ENCODE assay signal across 8 mouse cellular contexts in genomic region chr1:180333588-180333987, GRCm38 (mm10). TPM values are rescaled to one million over a fixed set of nuclear protein-coding genes. Genes with fewer than 3 reads are reported as not detected.
DNase-seq lines count a peak whose midpoint lies in the region; ATAC-seq and TF ChIP-seq lines count a peak whose summit lies in the region.

No protein-coding gene starts in this region.

- H3K4me3 ChIP-seq in layer of hippocampus, adult 2 months = peak overlapping the region; percentile 76
- peak overlapping the region; percentile 90 for H3K4me3 ChIP-seq in heart, adult 2 months
- H3K4me3 ChIP-seq in hindbrain, postnatal 0 days (ENCODE audit: low read length) = peak overlapping the region; percentile 63; the same call in 1 of the 2 replicates
- H3K4me3 ChIP-seq in midbrain, embryonic 15.5 days = no peak overlapping the region; the same call in 1 of the 2 replicates

- H3K4me2 ChIP-seq in hindbrain, postnatal 0 days (ENCODE audit: low read depth, low read length) = peak overlapping the region; percentile 100
- H3K4me2 ChIP-seq in midbrain, embryonic 15.5 days = peak overlapping the region; percentile 87

- intact Hi-C loops in heart, adult 2 months (cut with DNase I) = loop anchor here (2.0 to 5.0 kb wide), 2 partner anchors 57 to 89 kb away; no protein-coding TSS in a partner anchor

- H3K4me1 ChIP-seq in heart, adult 2 months (ENCODE audit: control insufficient read depth, insufficient read depth, low read length) = peaks cover 11% of the 10 kb centered on the region
- H3K4me1 ChIP-seq in hindbrain, postnatal 0 days (ENCODE audit: insufficient read depth, low read length) = peaks cover 25% of the 10 kb centered on the region
- H3K4me1 ChIP-seq in midbrain, embryonic 15.5 days = peaks cover 40% of the 10 kb centered on the region

- no peak; the same call in 1 of the 2 replicates for TF ChIP-seq POLR2A in heart, adult 2 months (IDR thresholded peaks at IDR 0.05; ENCODE audit: insufficient read depth, low read depth, low read length)

- peaks cover 21% of the 10 kb centered on the region for H3K79me2 ChIP-seq in heart, adult 2 months (replicated peaks; ENCODE audit: control insufficient read depth, insufficient read depth, low read length)

- TF ChIP-seq EP300 in heart, adult 2 months (IDR thresholded peaks at IDR 0.05; ENCODE audit: insufficient read depth, low read depth, low read length) = peak; percentile 35; the same call in 1 of the 2 replicates

- no peaks in the 10 kb centered on the region for H3K27me3 ChIP-seq in heart, adult 2 months (ENCODE audit: control insufficient read depth, insufficient read depth, low read length)
- no peaks in the 10 kb centered on the region for H3K27me3 ChIP-seq in hindbrain, postnatal 0 days (ENCODE audit: insufficient read depth, low read length)
- peaks cover 18% of the 10 kb centered on the region for H3K27me3 ChIP-seq in midbrain, embryonic 15.5 days (replicated peaks)

- DNase-seq in layer of hippocampus, adult 2 months (ENCODE audit: low spot score in 2 of 2) = no peak
- no peak for DNase-seq in layer of hippocampus, adult 9-10 months (ENCODE audit: low spot score)
- peak; percentile 70 for DNase-seq in heart, adult 2 months
- DNase-seq in hindbrain, postnatal 0 days (ENCODE audit: low spot score) = peak; percentile 31
- no peak for DNase-seq in layer of hippocampus, postnatal 14 days (ENCODE audit: low spot score in 2 of 2)
- DNase-seq in layer of hippocampus, adult 11-12 months (ENCODE audit: low spot score) = no peak
- no peak for DNase-seq in embryo, embryonic 10.5 days (ENCODE audit: low spot score)

- TF ChIP-seq CTCF in layer of hippocampus, adult 2 months (conservative IDR thresholded peaks at IDR 0.05) = no peak
- no peak for TF ChIP-seq CTCF in heart, adult 2 months (IDR thresholded peaks at IDR 0.05)
- TF ChIP-seq CTCF in hindbrain, postnatal 0 days (IDR thresholded peaks at IDR 0.05; ENCODE audit: low read depth) = no peak

- H3K9ac ChIP-seq in heart, adult 2 months (ENCODE audit: low read depth, low read length) = peak overlapping the region; percentile 98
- H3K9ac ChIP-seq in hindbrain, postnatal 0 days (replicated peaks; ENCODE audit: low read length) = no peak overlapping the region
- H3K9ac ChIP-seq in midbrain, embryonic 15.5 days = no peak overlapping the region

- no peaks in the 10 kb centered on the region for H3K9me3 ChIP-seq in hindbrain, postnatal 0 days (ENCODE audit: low read length)
- H3K9me3 ChIP-seq in midbrain, embryonic 15.5 days = no peaks in the 10 kb centered on the region

- peak overlapping the region; percentile 93 for H3K27ac ChIP-seq in layer of hippocampus, adult 2 months
- peak overlapping the region; percentile 98 for H3K27ac ChIP-seq in heart, adult 2 months
- no peak overlapping the region for H3K27ac ChIP-seq in hindbrain, postnatal 0 days
- no peak overlapping the region for H3K27ac ChIP-seq in midbrain, embryonic 15.5 days

- WGBS in heart, adult 2 months = 30% methylated on average over 6 of the region's 6 CpGs
- WGBS in hindbrain, postnatal 0 days = 12% methylated on average over 6 of the region's 6 CpGs
- WGBS in midbrain, embryonic 15.5 days = 37% methylated on average over 6 of the region's 6 CpGs

- peaks cover 19% of the 10 kb centered on the region for H3K36me3 ChIP-seq in heart, adult 2 months (ENCODE audit: control insufficient read depth, insufficient read depth, low read length)
- no peaks in the 10 kb centered on the region for H3K36me3 ChIP-seq in hindbrain, postnatal 0 days (ENCODE audit: insufficient read depth, low read length)
- H3K36me3 ChIP-seq in midbrain, embryonic 15.5 days (replicated peaks) = no peaks in the 10 kb centered on the region

- no peak for ATAC-seq in hindbrain, postnatal 0 days
- no peak for ATAC-seq in midbrain, embryonic 15.5 days (replicated peaks)

RNA-seq across cellular contexts. Expression of gene Itpkb, which starts 3.3 kb away (rescaled TPM):
- 10 to 100 TPM; 26.3 to 28.3 TPM for total RNA-seq in layer of hippocampus, adult 2 months (2021)
- 10 to 100 TPM; 50.0 to 50.7 TPM for total RNA-seq in heart, adult 2 months (2021)
- 21.5 and 29.9 TPM in 2 replicates for polyA plus RNA-seq in heart, adult 2 months (2012; rRNA removed)
- total RNA-seq in hindbrain, postnatal 0 days (2014; rRNA removed) = 16.9 and 19.0 TPM in 2 replicates
- polyA plus RNA-seq in hindbrain, postnatal 0 days (2015; fragmentation: Nextera tagmentation; extraction: Ambion mirVana) = 4.1 and 4.8 TPM in 2 replicates
- polyA plus RNA-seq in midbrain, embryonic 15.5 days (2015; fragmentation: Nextera tagmentation; extraction: Ambion mirVana) = 2.5 and 3.0 TPM in 2 replicates
- total RNA-seq in layer of hippocampus, postnatal 14 days (2021) = 10 to 100 TPM; 18.4 to 22.3 TPM

Comparison
In these comparisons a context has a peak if more than half of its experiments do, and no peak if none do; other contexts are left out.
1. DNase-seq: peak in heart, adult 2 months (2 of 2) and hindbrain, postnatal 0 days (single experiment); none in layer of hippocampus, adult 2 months (0 of 2), layer of hippocampus, adult 9-10 months (single experiment), layer of hippocampus, postnatal 14 days (0 of 2), layer of hippocampus, adult 11-12 months (single experiment) and embryo, embryonic 10.5 days (single experiment).
2. H3K27ac ChIP-seq: peak in layer of hippocampus, adult 2 months (single experiment) and heart, adult 2 months (single experiment); none in hindbrain, postnatal 0 days (single experiment) and midbrain, embryonic 15.5 days (single experiment).